Mouse (Mus musculus) layer of hippocampus, adult 9-10 months (tissue): ENCODE data around the gene Ntn5.
A peak's percentile ranks its signal among the peaks of the same experiment; 100 is the strongest.

ENCODE experiments used
- DNase-seq: peaks from one replicate; pipeline ENCODE4 v3.0.0; 2022; ENCODE audit warnings: low spot score

The Ntn5 gene

DNA sequence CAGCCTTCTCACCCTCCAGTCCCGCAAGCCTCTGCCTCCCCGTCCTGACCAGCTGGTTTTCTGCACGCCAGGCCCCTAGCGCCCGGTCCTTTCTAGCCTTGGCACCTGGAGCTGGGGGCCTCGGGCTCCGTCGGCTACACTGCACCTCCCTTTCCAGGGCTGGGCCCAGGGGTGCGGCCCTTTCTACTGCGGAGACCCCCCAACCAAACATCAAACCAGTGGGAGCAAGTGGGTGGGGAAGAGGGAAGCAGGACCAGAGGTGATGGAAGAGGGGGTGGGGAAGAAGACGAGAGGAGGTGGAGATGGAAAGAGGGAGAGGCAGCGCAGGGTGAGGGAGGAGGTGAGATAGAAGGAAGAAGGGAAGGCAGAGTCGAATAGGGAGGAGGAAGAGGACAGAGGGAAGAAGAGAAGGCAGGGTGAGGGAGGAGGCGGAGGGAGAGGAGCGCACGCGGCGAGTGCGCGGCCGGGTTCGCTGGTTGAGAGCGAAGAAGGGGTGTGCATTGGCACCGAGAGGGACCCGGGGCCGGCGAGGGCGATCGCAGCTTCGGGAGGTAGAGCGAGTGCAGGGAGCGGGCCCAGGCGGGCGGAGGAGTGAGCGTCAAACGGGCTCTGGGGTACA is 15.8 kb downstream of the Ntn5 start, which contains the start of gene Car11:
Gene Car11 (plus strand): TSS at position 321 of the 619 bp plus-strand sequence.
- no peak for DNase-seq

DNA sequence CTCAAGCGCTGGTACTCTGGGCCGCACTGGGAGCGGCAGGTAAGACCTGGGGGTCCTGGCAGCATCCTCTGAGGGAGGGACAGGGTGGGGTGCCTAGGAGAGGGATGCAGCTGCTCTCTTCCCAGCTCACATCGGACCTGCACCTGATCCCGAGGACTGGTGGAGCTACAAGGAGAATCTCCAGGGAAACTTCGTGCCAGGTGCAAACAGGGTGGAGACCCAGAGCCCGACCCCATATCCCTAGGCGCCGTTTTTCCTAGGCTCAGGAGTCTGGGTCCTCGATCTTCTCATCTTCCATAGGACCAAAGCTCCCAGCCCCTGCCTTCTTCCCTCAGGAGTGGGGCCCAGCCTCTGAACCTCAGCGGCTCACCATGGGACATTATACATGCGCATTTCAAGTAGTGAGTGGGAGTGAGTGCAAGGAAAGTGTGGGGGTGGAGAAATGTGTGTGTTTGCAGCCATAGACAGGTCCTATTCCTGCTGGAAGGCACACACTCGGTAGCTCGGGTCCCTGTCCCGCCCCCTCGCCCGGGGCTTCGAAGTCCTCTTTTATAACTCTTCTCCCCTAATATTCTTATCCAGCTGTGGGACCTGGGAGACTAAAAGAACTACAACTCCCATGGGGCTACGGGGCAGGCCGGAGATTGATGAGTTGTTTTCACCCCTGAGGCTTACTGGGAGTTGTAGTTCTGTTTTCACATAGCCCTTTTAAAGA is 16.6 kb downstream of the Ntn5 start:
- no peak for DNase-seq

DNA sequence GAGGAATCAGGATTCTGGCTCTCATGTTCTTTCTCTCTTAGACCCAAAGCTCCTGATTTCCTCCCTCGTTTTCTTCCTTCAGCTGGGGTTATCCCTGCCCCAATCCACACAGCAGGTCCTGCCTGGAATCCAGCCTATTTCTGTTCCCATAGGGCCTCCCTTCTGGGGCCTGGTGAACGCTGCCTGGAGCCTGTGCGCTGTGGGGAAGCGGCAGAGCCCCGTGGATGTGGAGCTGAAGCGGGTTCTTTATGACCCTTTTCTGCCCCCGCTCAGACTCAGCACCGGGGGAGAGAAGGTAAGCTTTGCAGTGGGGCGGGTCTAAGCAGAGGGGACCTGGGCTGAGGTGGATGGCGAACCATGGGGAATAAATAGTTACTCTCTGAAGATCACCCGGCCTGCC is 17.2 kb downstream of the Ntn5 start:
- DNase-seq, result no peak

DNA sequence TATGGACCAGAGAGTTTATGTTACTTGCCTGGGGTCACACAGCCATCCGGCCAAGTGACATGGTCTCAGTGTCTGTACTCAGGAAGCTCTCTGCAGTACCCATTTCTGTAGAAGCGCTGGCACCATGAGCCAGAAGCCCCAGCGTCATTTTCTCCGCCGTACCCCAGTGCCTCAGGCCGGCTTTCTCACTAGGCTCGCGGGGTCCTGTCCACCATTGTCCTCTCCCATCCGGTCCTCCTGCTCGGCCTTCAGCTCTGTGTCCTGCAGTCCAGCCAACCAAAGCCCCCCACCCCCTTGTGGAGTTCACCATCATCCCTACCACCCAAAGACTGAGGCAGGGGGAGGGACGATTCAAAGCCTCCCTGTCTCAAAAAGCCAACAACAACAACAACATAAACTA is 17.8 kb downstream of the Ntn5 start:
- no peak for DNase-seq

DNA sequence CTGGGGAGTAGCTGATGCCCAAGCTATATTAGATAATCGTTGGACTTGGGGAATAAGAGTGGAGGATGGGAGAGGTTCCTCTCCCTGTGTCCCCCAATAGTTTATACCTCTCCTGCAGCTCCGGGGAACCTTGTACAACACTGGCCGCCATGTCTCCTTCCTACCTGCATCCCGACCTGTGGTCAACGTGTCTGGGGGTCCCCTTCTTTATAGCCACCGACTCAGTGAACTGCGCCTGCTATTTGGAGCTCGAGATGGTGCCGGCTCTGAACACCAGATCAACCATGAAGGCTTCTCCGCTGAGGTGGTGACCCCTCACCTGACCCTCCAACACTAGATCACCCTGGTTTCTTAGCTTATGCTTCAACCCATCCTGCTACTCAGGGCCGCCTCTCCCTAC is 18.5 kb downstream of the Ntn5 start:
- no peak for DNase-seq

DNA sequence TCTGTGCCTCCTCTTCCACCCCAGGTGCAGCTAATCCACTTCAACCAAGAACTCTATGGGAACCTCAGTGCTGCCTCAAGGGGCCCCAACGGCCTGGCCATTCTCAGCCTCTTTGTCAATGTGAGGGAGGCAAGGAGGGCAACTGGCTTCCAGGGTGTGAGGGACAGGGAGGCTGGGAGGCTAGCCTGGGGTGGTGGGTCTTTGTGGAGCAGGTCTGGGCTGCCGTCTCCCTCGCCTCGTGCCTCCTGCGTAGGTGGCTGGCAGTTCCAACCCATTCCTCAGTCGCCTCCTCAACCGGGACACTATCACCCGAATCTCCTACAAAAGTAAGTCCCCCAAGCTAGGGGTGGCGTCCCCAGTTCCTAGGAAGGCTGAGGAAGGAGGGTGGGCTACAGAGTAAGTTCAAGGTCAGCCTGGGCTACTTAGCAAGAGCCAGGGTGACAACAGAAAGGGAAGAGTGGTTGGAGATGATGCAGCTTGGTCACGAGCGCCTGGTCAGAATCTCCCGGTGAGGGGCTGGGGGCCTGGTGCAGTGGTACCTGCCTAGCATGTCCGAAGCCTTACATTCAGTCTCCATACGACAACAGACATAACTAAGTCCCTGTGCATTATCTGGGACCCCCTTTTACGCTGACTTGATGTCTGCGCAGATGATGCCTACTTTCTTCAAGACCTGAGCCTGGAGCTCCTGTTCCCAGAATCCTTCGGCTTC is 19.1 kb downstream of the Ntn5 start:
- DNase-seq, result no peak

DNA sequence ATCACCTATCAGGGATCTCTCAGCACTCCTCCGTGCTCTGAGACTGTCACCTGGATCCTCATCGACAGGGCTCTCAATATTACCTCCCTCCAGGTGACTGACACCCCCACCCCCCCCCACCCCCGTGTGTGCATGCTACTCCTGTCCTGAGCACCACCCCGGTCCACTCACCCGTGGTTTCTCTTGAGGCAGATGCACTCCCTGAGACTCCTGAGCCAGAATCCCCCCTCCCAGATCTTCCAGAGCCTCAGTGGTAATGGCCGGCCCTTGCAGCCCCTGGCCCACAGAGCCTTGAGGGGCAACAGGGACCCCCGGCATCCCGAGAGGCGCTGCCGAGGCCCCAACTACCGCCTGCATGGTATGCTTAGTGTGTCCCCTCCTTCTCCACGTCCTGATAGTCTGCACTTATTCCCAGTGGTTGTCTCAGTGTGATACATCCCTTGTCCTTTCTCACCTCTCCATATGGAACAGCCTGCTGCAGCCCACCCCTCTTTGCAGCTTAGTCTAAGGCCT is 19.8 kb downstream of the Ntn5 start:
- no peak for DNase-seq

DNA sequence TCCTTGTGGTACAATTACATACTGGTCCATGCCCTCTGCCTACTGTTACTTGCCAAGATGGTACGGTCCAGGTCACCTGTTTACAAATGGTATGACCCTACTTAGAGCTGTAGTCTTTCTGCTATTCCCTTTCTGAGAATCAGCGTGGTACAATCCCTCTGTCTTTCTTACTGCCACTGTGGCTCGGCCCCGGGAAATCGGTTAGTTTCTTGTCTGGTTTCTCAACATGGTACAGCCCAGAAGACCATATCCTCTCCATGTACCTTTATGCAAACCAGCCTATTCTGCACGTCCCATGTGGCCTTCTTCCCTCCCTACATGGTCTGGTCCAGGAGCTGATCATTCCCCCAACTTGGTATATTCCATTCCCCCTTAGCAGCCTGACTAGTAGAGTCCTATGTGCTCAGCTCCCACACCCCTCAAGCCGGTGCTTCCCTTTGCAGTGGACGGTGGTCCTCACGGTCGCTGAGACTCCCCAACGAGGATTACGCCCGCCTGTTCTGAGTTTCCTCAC is 20.3 kb downstream of the Ntn5 start:
- no peak for DNase-seq

DNA sequence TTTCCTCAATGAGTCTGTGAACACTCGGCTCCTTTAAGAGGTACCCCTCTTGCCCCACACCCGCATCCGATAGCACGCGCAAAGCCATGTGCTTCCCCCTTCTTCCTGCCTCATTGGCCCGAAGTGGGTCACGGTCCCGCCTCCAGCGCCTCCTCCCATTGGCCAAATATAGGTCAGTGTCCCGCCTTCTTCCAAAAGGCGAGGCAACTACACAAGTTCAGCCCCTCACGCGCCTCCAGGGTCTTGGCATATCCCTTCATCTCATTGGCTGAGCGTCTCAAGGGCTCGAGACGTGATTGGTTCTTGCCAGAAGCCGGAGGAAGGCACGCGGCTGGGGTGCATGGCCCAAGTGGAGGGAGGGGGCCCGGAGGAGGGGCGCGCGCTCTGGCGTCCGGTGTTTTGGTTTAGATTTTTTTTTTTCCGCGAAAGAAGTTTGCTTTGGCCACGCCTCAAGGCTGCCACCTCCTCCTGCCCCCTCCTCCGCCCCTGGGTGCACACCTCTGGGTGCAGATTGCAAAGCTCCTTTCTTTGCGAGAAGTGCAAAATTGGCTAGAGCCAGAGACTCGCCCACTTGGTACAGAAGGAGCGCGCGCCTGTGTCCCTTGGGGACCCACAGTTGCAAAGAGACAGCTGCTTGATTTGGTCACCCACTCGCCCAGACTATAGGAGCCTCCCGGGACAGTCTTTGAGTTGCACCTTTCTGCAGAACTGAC is 21.1 kb downstream of the Ntn5 start, which contains the start of gene Dbp:
Gene Dbp (plus strand): TSS at position 359 of the 713 bp plus-strand sequence.
- peak; percentile 99 for DNase-seq

DNA sequence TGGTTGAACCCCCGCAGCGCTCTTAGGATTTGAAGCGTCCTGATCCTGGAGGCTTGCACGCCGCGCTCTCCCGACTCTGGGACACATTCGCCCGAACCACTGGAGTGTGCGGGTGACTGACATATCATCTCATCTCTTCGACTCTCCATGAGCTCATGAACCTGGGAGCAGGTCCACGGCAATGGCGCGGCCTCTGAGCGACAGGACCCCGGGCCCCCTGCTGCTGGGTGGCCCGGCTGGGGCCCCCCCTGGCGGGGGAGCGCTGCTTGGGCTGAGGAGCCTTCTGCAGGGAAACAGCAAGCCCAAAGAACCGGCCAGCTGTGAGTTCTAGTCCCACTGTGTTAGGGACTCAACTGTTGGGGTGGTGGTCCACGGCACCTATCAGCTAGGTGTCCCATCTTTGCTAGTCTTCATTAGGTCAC is 21.6 kb downstream of the Ntn5 start:
- no peak for DNase-seq

DNA sequence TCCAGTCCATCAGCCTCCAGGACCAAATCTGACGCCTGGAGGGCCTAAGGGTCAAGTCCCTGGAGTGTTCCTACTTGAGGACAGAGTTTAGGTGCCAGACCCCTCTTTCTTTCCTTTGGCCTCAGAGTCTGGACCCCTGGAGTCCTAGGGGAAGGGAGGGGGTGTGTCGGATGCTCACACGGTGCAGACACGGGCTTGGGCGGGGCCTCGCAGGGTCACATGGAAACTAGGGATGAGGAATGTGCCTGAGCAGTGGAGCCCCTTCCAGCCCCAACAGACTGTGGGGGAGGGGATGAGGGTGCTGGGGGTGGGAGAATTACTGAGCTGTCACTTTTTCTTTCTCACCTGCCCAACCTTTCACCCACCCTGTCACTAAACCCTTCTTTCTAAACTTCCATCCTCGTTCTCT is 22.1 kb downstream of the Ntn5 start:
- no peak for DNase-seq

DNA sequence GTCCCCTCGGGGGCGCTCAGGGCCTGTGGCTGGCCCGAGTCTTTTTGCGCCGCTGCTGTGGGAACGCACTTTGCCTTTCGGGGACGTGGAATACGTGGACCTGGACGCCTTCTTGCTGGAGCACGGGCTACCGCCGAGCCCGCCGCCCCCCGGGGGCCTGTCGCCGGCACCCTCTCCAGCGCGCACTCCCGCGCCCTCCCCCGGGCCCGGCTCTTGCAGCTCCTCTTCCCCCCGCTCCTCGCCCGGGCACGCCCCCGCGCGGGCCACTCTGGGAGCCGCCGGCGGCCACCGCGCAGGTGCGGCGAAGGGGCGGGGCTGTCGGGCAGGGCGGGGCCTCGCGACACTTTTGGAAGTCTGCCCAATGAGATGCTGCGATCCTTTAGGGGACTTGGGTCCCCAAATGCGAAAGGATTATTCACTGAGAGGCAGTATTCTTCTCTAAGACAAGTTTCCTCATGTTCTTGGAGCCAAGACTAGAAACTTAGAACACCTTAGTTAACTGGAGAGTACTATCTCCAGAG is 23.0 kb downstream of the Ntn5 start:
- DNase-seq, result no peak

DNA sequence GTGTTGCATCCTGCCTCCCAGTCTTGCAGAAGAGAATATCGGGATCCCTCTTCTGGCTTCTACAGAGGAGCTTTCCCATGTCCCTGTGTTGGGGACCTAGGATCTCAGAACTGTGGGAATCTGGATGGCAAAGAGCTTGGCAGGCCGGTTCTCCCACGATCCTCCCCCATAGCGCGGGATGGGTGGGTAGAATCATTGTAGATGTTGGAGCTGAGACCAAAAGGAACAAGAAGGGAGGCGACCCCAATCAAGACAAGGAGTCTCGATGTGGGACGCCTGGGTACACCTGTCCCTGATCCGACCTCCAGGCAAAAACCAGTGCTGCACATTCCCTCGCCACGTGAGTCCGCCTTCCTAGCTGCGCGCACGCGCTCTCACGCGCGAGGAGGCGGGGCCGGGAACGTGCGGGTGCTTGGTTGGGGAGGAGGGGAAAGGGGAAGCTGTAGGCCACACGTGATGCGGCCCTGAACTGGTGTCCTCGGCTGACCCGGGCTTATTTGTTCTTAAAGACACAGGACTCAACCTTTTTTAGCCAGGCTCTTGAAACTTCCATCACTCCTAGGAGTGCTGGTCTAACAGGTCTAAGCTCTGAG is 23.6 kb downstream of the Ntn5 start:
- peak; percentile 86 for DNase-seq

DNA sequence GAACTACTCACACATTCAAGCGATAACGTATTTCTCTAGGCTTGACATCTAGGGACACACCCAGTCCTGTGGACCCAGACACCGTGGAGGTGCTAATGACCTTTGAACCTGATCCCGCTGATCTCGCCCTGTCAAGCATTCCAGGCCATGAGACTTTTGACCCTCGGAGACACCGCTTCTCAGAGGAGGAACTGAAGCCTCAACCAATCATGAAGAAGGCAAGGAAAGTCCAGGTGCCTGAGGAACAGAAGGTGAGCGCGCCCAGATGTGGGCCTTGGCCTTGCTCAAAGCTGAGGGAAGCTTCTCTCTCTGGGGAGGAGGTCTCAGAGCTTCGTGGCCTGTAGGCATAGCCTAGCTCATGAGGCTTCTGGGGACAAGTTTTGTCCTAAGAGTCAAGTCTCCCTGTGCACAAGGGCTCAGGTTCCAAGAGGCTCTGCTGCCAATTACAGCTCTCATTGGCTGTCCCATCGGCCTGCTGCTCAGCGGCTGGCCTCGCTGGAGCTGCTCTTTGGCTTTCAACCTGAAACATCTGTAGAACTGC is 24.5 kb downstream of the Ntn5 start:
- no peak for DNase-seq

DNA sequence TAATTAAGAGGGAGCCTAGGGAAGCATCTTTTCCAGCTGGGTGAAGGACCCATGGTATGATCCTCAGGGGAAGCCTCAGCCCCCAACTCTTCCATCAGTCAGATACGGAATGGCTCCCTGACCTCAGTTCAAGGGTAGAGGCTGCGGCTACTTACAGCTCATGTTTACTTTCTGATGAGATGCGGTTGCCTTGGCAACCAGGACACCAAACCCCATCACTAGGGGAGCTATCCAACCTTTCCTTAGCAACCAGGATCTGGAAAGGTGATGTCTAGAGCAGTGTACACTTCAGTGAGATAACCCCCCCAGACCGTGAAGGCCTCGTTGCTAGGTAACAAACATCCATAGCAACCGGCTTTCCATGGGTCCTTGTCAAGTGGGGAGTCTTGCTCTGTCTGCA is 25.2 kb downstream of the Ntn5 start:
- DNase-seq, result no peak

DNA sequence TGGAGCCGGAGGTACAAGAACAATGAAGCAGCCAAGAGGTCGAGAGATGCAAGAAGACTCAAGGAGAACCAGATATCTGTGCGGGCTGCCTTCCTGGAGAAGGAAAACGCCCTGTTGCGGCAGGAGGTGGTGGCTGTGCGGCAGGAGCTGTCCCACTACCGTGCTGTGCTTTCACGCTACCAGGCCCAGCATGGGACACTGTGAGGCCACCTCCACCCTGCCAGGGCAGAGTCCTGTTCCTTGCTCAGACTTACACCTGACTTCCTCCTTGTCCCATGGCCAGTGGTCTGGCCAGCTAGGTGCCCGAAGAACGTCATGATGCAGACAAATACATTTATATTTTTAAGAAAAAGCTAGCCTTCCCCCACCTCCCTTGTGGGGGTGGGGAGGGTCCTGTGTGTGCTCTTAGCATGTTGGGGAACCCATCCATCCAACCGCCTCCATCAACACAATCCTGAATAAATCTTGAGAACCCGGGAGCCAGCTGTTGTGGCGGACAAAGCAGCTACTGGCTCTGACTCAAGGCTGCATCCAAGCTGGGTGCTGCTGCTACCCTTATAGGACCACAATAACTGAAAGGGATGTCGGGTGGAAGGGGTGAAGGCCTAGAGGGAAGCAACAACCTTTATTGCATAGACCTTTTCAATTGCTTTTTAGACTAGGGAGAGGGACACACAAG is 26.0 kb downstream of the Ntn5 start:
- no peak for DNase-seq

DNA sequence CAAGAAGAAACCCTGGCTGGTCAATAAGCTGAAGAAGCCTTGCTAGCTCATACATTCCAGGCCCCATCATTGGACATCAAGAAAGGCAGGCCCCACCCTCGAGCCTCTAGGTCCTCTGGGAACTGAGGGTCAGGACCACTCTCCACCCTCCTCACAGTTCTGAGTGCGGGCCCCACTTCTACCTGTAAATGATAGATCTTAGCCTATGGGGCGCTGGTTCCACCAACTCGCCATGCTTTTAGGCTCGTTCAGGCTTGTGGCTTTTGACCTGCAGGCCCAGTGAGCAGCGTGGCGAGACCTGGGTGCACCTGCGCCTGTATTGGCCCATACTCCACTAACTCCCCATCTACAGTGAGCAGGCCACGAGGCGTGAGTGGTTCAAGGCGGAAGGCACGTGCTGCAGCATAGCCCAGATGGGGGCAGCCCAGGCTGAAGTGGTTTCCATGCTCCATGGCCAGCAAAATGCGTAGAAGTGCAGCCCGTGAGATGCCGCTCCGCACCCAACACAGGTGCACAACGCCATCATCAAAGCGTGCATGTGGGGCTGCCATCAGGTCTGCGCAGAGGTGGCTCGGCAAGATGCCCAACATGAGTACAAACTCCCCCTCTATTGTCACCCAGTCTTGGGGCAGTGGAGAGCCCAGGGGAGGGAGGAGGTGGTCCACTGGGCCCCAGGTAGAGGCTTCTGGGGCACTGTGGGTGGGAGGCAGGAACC is 26.8 kb downstream of the Ntn5 start:
- no peak for DNase-seq

DNA sequence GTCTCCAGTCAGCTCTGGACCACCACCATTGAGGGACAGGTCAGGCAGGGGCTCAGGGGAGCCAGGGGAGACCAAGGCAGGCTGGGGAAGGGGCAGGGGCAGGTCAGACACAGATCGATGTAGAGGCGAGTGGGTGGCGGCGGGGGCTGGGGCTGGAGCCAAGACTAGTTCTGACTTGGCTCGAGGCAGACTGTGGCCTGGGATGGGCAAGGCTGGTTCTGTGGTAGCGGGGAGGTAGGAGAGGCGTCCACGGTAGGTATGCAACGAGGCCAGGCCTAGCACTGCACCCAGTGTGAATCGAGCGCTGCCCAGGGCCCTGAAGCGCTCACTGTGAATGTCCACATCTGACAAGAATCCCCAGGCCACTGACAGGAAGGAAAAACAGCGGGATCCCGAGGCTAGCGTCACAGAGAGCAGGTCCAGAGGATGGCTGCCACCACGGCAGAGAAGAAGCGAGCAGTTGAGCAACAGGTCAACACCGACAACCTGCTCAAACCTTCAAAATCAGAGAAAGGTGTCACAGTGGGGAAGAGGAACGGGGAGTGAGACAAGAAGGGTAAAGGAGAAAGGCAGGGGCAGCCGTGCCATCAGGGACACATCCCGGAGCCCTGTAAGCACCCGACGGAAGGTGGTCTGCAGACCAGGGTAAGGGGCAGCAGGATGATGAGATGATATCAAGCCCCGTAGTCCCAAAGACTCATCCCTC is 27.6 kb downstream of the Ntn5 start:
- DNase-seq, result no peak
